Mouse (Mus musculus) forebrain, embryonic 12.5 days (tissue): ENCODE results near the gene Mettl7a2. TPM values are rescaled to one million over a fixed set of nuclear protein-coding genes. Genes with fewer than 3 reads are reported as not detected.

Experiments
- ATAC-seq: fragments of 200-750 bp; cut with Nextera tagmentation; 2 replicates; pipeline ENCODE4 v1.8.0; 2017; ENCODE audit warnings: moderate TSS enrichment; ENCODE audit not compliant: low FRiP score
- H3K27ac ChIP-seq: fragments of 300-500 bp; sonication (generic); 2 replicates; pipeline ENCODE4 v1.5.1; 2016; ENCODE audit warnings: mild to moderate bottlenecking
- H3K27me3 ChIP-seq: fragments of 300-500 bp; sonication (generic); 2 replicates; pipeline ENCODE4 v1.6.1; 2016; ENCODE audit warnings: mild to moderate bottlenecking
- H3K36me3 ChIP-seq: fragments of 300-500 bp; sonication (generic); replicated peaks from 2 replicates; pipeline ENCODE4 v1.6.1; 2016; ENCODE audit warnings: mild to moderate bottlenecking
- H3K4me1 ChIP-seq: fragments of 300-500 bp; sonication (generic); 2 replicates; pipeline ENCODE4 v1.6.1; 2016
- H3K4me2 ChIP-seq: fragments of 300-500 bp; sonication (generic); 2 replicates; pipeline ENCODE4 v1.6.1; 2016; ENCODE audit warnings: mild to moderate bottlenecking, moderate library complexity
- H3K4me3 ChIP-seq: fragments of 300-500 bp; sonication (generic); replicated peaks from 2 replicates; pipeline ENCODE4 v1.5.1; 2016; ENCODE audit warnings: mild to moderate bottlenecking
- H3K9ac ChIP-seq: fragments of 300-500 bp; sonication (generic); 2 replicates; pipeline ENCODE4 v1.6.1; 2016; ENCODE audit warnings: mild to moderate bottlenecking
- H3K9me3 ChIP-seq: fragments of 300-500 bp; sonication (generic); 2 replicates; pipeline ENCODE4 v1.6.1; 2016
- WGBS: fragments of 180-500 bp; shearing (Covaris S2); methylation state at CpG from one replicate; pipeline ENCODE4 v1.1.7; 2016; 5-methylcytosine and 5-hydroxymethylcytosine counted together
- polyA plus RNA-seq: library from polyadenylated mRNA; unstranded; fragments of >200 nt; fragmentation: Nextera tagmentation; extraction: Ambion mirVana; gene quantifications from 2 replicates; pipeline ENCODE4 v1.2.1, GENCODE M21; 2016

The Mettl7a2 gene
- polyA plus RNA-seq, 1 experiment from 2014 or later: not detected

GRCm38 (mm10) chr15:100406088-100406487, 53.1 kb downstream of the Mettl7a2 start:
- Histone ChIP-seq H3K9ac (no peak overlapping the region), H3K4me1 (no peaks in the 10 kb centered on the region), H3K36me3 (peaks cover 80% of the 10 kb centered on the region), H3K4me2 (no peak overlapping the region), H3K4me3 (no peak overlapping the region), H3K9me3 (no peaks in the 10 kb centered on the region), H3K27ac (no peak overlapping the region), H3K27me3 (no peaks in the 10 kb centered on the region)
- WGBS: 92% methylated on average over 5 of the region's 5 CpGs
- ATAC-seq: no peak

DNA sequence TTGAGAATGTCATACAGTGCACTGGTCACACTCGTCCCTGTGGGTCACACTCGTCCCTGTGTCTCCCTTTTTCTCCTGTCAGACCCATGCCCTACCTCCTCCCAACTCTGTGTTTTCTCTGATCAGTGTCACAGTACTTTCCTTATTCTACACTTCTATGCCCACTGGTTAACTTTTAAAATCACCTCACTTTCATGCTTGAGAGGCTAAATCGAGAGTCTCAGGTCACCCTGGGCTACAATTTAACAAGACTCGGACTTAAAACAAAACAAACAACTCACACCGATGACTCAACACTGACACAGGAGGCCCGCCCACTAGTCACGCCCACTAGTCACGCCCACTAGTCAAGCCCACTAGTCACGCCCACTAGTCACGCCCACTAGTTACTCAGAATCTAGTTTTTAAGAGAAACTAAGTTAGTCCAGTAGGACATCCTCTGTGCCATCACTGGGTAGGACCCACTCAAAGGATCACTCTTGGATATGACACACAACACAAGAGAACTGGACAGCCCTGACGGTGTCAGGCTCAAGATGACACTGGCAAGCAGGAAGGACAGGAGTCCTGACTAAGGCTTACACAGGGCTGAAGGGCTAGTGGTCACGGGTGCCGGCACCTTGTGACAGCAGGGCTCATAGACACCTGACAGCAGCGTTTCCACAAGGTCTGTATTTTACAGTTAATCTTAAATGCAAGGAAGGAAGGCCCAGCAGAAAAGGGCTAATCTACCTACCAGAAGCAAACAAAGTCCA, 58.1 kb downstream of the Mettl7a2 start:
- no peak overlapping the region for H3K27ac ChIP-seq
- H3K4me3 ChIP-seq: no peak overlapping the region
- H3K27me3 ChIP-seq: no peaks in the 10 kb centered on the region
- H3K4me1 ChIP-seq: 0 out of 2 replicates have a peak, but pooled peaks cover 4% of the 10 kb centered on the region
- WGBS: 70% methylated on average over 14 of the region's 14 CpGs
- ATAC-seq: no peak
- H3K36me3 ChIP-seq: peaks cover 39% of the 10 kb centered on the region
- H3K9ac ChIP-seq: no peak overlapping the region
- no peak overlapping the region for H3K4me2 ChIP-seq
- H3K9me3 ChIP-seq: no peaks in the 10 kb centered on the region

Other genes starting within 250 kb of the Mettl7a2 start
- 34.3 TPM in 2 replicates for gene Atf1, start 125.4 kb upstream of the Mettl7a2 start, polyA plus RNA-seq
- not detected in 2 replicates for gene Tmprss12, start 72.4 kb upstream of the Mettl7a2 start, polyA plus RNA-seq
- 3.8 and 4.4 TPM in 2 replicates for gene Mettl7a1, start 49.1 kb upstream of the Mettl7a2 start, polyA plus RNA-seq
- gene Mettl7a3, start 18.3 kb upstream of the Mettl7a2 start, polyA plus RNA-seq: not detected in 2 replicates
- gene Methig1, start 51 bp upstream of the Mettl7a2 start, polyA plus RNA-seq: 0.18 TPM in 1 of 2 replicates, not detected in the other
- not detected in 2 replicates for gene Higd1c, start 11.3 kb downstream of the Mettl7a2 start, polyA plus RNA-seq
- gene Gm5475, start 68.9 kb downstream of the Mettl7a2 start, polyA plus RNA-seq: 0.08 and 0.17 TPM in 2 replicates
- gene Slc11a2, start 71.9 kb downstream of the Mettl7a2 start, polyA plus RNA-seq: 25.6 and 26.0 TPM in 2 replicates
- 41.9 and 47.7 TPM in 2 replicates for gene Letmd1, start 115.8 kb downstream of the Mettl7a2 start, polyA plus RNA-seq
- 36.4 and 37.0 TPM in 2 replicates for gene Csrnp2, start 142.3 kb downstream of the Mettl7a2 start, polyA plus RNA-seq
- 41.7 and 44.8 TPM in 2 replicates for gene Tfcp2, start 198.8 kb downstream of the Mettl7a2 start, polyA plus RNA-seq
- 27.3 and 33.8 TPM in 2 replicates for gene Pou6f1, start 246.8 kb downstream of the Mettl7a2 start, polyA plus RNA-seq